Mouse (Mus musculus): Measurements from ENCODE around the gene Rnf166. TPM values are rescaled to one million over a fixed set of nuclear protein-coding genes. Genes with fewer than 3 reads are reported as not detected.

Gene Rnf166
- polyA plus RNA-seq, 2 experiments: 47.0 to 80.1 TPM

DNA sequence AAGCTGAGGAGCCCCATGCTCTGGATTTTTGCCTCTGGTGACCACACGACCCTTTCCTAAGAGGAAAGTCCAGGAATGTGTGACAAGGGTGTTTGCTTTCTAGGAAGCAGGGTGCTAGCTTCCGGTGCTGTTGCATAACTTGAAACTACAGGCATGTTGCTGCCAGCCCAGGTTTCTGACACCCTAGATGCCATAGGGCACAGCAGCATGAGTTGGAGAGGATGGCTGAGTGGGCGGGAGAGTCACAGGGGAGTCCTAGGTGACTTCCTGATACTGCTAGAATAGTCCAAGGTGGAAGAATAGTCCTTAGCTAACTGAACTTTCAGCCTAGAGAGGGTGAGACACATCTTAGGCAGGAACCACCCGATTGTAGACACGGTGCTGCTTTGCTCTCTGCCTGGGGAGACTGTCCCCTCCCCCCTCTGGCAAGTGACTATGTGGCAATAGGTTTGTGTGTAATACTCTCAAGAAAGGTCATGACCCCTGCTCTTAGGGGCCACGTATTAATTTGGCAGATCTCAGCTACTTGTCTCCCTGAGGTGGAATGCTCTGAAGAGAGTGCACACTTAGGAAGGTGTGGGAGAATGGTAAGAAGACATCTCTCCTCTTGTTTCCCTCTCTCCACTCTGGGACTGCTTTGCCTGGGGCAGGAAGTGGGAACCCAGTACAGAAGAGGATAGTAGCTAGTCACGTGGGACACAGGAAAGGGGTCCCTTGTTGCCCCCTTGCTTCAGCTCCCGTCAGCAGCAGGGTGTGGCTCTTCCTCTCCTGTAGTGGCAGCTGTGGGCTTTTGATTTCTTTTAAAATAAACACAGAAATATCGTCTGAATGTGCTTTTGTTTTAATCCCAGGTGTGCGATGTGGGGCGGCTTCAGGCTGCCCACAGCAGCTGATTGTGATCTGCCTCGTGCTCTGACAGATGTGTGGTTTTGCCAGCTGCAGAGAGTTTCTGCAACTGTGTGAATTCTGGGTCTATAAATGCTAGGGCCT, 11.9 kb downstream of the Rnf166 start:
- no peak overlapping the region for H3K4me2 ChIP-seq (replicated peaks; ENCODE audit: low read depth, low read length, severe bottlenecking)
- H3K27me3 ChIP-seq (ENCODE audit: control insufficient read depth, insufficient read depth, low read length): peaks cover 27% of the 10 kb centered on the region
- H3K4me1 ChIP-seq (ENCODE audit: control insufficient read depth, insufficient read depth, low read length): peaks cover 13% of the 10 kb centered on the region
- WGBS: 48% methylated on average over 12 of the region's 12 CpGs
- no peak for ATAC-seq (ENCODE audit: low FRiP score, low read depth)
- peaks cover 35% of the 10 kb centered on the region for H3K36me3 ChIP-seq (ENCODE audit: control insufficient read depth, insufficient read depth, low read length)
- no peak overlapping the region for H3K9ac ChIP-seq (ENCODE audit: low read depth, low read length, severe bottlenecking)
- no peaks in the 10 kb centered on the region for H3K9me3 ChIP-seq (ENCODE audit: control insufficient read depth, low read length)
- no peak for TF ChIP-seq POLR2A (IDR thresholded peaks at IDR 0.05; ENCODE audit: borderline replicate concordance, extremely low read depth, insufficient read depth, insufficient read length)
- DNase-seq (ENCODE audit: low spot score): no peak
- H3K4me3 ChIP-seq (replicated peaks; ENCODE audit: low read length): no peak overlapping the region
- no peak overlapping the region for H3K27ac ChIP-seq (replicated peaks; ENCODE audit: low read depth, low read length)

DNA sequence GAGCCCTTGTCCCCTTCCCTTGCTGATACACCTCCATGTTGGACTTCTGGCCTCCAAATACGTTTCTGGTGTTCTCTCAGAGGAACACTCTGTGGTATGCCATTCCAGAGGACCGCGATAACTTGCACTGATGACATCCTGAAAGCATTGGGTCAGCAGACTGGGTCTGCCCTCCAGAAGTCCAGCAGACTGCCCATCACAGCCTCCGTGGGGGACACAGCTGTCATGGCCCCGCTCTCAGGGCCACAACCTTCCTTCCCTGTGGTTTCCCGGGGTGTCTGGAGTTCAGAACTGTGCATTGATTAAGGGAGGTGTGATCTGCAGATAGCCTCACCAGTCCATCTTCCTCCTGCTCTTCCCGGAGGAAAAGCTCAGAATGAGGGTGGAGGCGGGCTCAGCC, 13.4 kb downstream of the Rnf166 start:
- peaks cover 31% of the 10 kb centered on the region for H3K27me3 ChIP-seq (ENCODE audit: control insufficient read depth, insufficient read depth, low read length)
- H3K4me3 ChIP-seq (replicated peaks; ENCODE audit: low read length): no peak overlapping the region
- no peak overlapping the region for H3K4me2 ChIP-seq (replicated peaks; ENCODE audit: low read depth, low read length, severe bottlenecking)
- peaks cover 22% of the 10 kb centered on the region for H3K36me3 ChIP-seq (ENCODE audit: control insufficient read depth, insufficient read depth, low read length)
- WGBS: 71% methylated on average over 8 of the region's 8 CpGs
- DNase-seq (ENCODE audit: low spot score) (no peak), ATAC-seq (ENCODE audit: low FRiP score, low read depth) (no peak)
- H3K4me1 ChIP-seq (ENCODE audit: control insufficient read depth, insufficient read depth, low read length): peaks cover 13% of the 10 kb centered on the region
- no peak for TF ChIP-seq POLR2A (IDR thresholded peaks at IDR 0.05; ENCODE audit: borderline replicate concordance, extremely low read depth, insufficient read depth, insufficient read length)
- no peak overlapping the region for H3K27ac ChIP-seq (replicated peaks; ENCODE audit: low read depth, low read length)
- H3K9me3 ChIP-seq (ENCODE audit: control insufficient read depth, low read length): no peaks in the 10 kb centered on the region
- H3K9ac ChIP-seq (ENCODE audit: low read depth, low read length, severe bottlenecking): no peak overlapping the region

DNA sequence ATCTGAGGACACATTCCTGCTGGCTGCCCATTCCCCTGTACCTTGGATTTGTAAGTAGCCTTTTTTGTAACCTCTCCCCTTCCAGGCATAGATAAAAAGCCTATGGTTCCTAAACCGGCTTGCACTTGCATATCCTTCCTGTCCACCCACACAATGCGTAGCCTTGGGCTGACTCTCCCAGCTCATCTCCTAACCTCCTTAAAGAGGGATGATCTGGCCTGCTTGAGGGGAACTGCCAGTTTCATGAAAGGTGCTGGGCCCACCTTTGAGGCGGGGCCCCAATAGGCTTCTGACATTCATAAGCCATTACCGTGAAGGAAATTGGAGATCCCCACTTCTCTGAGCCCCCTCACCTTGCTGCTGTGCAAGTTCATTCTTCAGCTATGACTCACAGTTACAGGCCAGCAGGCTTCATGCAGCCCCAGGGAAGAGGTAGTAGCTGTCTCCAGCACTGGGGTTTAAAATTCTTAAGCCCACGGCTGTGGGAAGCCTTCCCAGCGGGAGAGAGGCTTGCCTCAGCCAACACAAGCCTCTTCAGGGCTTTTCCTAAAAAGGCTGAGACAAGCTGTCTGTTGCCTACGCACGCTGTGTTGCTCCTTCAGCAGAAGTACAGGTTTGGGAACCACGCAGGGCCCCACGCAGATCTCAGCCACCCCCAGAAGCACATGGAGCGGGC, 14.3 kb downstream of the Rnf166 start:
- H3K4me1 ChIP-seq (ENCODE audit: control insufficient read depth, insufficient read depth, low read length): peaks cover 13% of the 10 kb centered on the region
- peaks cover 31% of the 10 kb centered on the region for H3K27me3 ChIP-seq (ENCODE audit: control insufficient read depth, insufficient read depth, low read length)
- DNase-seq (ENCODE audit: low spot score) (no peak), ATAC-seq (ENCODE audit: low FRiP score, low read depth) (no peak)
- no peaks in the 10 kb centered on the region for H3K9me3 ChIP-seq (ENCODE audit: control insufficient read depth, low read length)
- no peak for TF ChIP-seq POLR2A (IDR thresholded peaks at IDR 0.05; ENCODE audit: borderline replicate concordance, extremely low read depth, insufficient read depth, insufficient read length)
- H3K9ac ChIP-seq (ENCODE audit: low read depth, low read length, severe bottlenecking): no peak overlapping the region
- H3K36me3 ChIP-seq (ENCODE audit: control insufficient read depth, insufficient read depth, low read length): peaks cover 14% of the 10 kb centered on the region
- no peak overlapping the region for H3K27ac ChIP-seq (replicated peaks; ENCODE audit: low read depth, low read length)
- no peak overlapping the region for H3K4me2 ChIP-seq (replicated peaks; ENCODE audit: low read depth, low read length, severe bottlenecking)
- 53% methylated on average over 11 of the region's 11 CpGs for WGBS
- no peak overlapping the region for H3K4me3 ChIP-seq (replicated peaks; ENCODE audit: low read length)

DNA sequence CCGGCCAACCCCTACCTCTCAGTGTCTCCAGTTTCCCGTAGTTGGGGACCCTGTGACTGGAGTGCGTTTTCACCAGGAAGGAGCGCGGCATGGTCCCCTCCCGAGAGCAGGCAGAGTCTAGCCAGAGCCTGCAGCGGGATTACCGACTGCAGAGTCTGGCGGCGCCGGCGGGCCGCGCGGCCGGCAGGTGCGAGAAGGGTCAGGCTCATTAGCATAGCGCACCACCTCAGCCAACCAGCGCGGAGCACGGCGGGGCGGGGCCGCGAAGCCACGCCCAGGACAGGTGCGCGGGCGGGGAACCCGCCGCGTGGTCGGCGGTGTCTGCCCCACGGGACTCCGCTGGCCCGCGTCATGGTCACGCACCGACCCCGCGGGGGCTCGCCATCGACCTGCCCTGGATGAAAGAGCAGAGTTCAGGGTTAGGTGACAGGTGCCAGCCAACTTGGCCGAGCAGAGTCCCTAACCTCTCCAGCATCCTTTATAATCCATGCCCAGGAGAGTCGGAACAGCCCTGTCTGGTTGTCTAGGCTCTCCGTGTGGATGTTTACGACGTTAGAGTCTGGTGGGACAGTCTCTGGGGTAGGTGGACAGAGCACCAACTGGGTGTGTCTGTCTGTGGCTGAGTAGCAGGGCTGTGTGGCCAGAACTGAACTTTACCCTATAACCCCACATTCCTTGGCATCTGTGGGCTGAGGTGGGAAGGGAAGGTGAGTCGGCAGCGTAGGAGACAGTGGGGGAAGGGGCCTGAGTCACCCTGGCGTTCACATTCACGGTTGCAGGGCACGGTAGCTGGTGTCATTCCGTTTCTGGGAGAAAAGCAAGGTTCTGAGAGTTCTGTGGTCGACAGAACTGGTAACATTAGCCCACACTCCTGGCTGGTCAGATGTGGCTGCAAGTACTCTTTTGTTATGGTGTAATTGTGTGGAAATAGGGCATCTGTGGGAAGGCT, 15.1 kb downstream of the Rnf166 start, which contains the start of gene Snai3:
TSS of gene Snai3 (minus strand) at position 210 of the 949 bp plus-strand sequence.
- peaks cover 31% of the 10 kb centered on the region for H3K27me3 ChIP-seq (ENCODE audit: control insufficient read depth, insufficient read depth, low read length)
- peaks cover 13% of the 10 kb centered on the region for H3K4me1 ChIP-seq (ENCODE audit: control insufficient read depth, insufficient read depth, low read length)
- peak within 1 kb of the TSS; percentile 47 for H3K4me2 ChIP-seq (replicated peaks; ENCODE audit: low read depth, low read length, severe bottlenecking)
- ATAC-seq (ENCODE audit: low FRiP score, low read depth) (peak; percentile 78), DNase-seq (ENCODE audit: low spot score) (peak; percentile 21)
- 5% methylated on average over 34 of the region's 56 CpGs for WGBS
- H3K36me3 ChIP-seq (ENCODE audit: control insufficient read depth, insufficient read depth, low read length): peaks cover 5% of the 10 kb centered on the region; the same call in 1 of the 2 replicates
- peak within 1 kb of the TSS; percentile 12; the same call in 1 of the 2 replicates for H3K9ac ChIP-seq (ENCODE audit: low read depth, low read length, severe bottlenecking)
- TF ChIP-seq POLR2A (IDR thresholded peaks at IDR 0.05; ENCODE audit: borderline replicate concordance, extremely low read depth, insufficient read depth, insufficient read length): no peak
- peak within 1 kb of the TSS; percentile 30 for H3K4me3 ChIP-seq (replicated peaks; ENCODE audit: low read length)
- H3K27ac ChIP-seq (replicated peaks; ENCODE audit: low read depth, low read length): no peak within 1 kb of the TSS
- H3K9me3 ChIP-seq (ENCODE audit: control insufficient read depth, low read length): no peaks in the 10 kb centered on the region

All from limb, embryonic 14.5 days (tissue).